Mouse (Mus musculus): ENCODE results near the gene Mrm3. TPM values are rescaled to one million over a fixed set of nuclear protein-coding genes. Genes with fewer than 3 reads are reported as not detected.

Gene Mrm3
- total and polyA plus RNA-seq, 2 experiments from 2014 or later, result 13.6 to 23.6 TPM

DNA sequence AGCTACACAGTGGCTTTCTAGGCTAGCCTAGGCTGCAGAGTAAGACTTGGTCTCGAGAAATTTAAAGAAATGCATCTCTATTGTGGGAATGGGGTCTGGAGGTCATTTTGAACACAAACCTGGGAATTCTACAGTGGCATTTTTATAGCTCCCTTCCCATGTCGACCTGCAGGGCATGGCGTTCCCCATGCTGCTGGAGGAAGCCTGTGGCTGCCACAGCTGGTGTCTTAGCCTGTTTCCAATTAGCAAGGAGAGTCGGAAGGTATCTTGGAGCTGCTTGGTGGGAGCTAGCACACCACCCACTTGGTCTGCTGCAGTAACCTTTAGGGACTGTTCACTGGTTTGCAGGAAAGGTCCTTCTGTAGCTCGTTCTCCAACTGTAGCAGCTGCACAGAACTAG lies 12.6 kb downstream of the Mrm3 start:
- no peak for TF ChIP-seq CTCF (IDR thresholded peaks at IDR 0.05)
- H3K9ac ChIP-seq (replicated peaks; ENCODE audit: low read length, poor library complexity, severe bottlenecking), result no peak overlapping the region
- peaks cover 3% of the 10 kb centered on the region; the same call in 1 of the 2 replicates for H3K4me1 ChIP-seq (ENCODE audit: insufficient read depth, low read length)
- DNase-seq (ENCODE audit: low spot score), result no peak
- peaks cover 4% of the 10 kb centered on the region; the same call in 1 of the 2 replicates for H3K36me3 ChIP-seq (ENCODE audit: insufficient read depth, low read length)
- H3K4me3 ChIP-seq (ENCODE audit: low read depth, low read length), result no peak overlapping the region
- no peaks in the 10 kb centered on the region for H3K27me3 ChIP-seq (ENCODE audit: insufficient read depth, low read length)
- no peak overlapping the region for H3K27ac ChIP-seq (ENCODE audit: low read depth, low read length)
- ATAC-seq (ENCODE audit: low FRiP score), result no peak
- no peaks in the 10 kb centered on the region for H3K9me3 ChIP-seq (ENCODE audit: low read length)
- 64% methylated on average over 5 of the region's 5 CpGs for WGBS
- H3K4me2 ChIP-seq (ENCODE audit: low read depth, low read length, poor library complexity, severe bottlenecking), result no peak overlapping the region

- no peak for TF ChIP-seq CTCF (IDR thresholded peaks at IDR 0.05)
- Histone ChIP-seq H3K27ac (ENCODE audit: low read depth, low read length) (no peak overlapping the region), H3K4me2 (ENCODE audit: low read depth, low read length, poor library complexity, severe bottlenecking) (no peak overlapping the region), H3K9ac (replicated peaks; ENCODE audit: low read length, poor library complexity, severe bottlenecking) (no peak overlapping the region), H3K27me3 (ENCODE audit: insufficient read depth, low read length) (no peaks in the 10 kb centered on the region), H3K4me1 (ENCODE audit: insufficient read depth, low read length) (peaks cover 3% of the 10 kb centered on the region; the same call in 1 of the 2 replicates), H3K36me3 (ENCODE audit: insufficient read depth, low read length) (no peaks in the 10 kb centered on the region), H3K4me3 (ENCODE audit: low read depth, low read length) (no peak overlapping the region), H3K9me3 (ENCODE audit: low read length) (no peaks in the 10 kb centered on the region)
- 83% methylated on average over 4 of the region's 4 CpGs for WGBS
- ATAC-seq (ENCODE audit: low FRiP score), result no peak
- DNase-seq (ENCODE audit: low spot score), result no peak
These were observed 13.9 kb downstream of the Mrm3 start for GRCm38 (mm10) chr11:76257386-76257785.

GRCm38 (mm10) chr11:76258511-76258910 lies 15.0 kb downstream of the Mrm3 start:
- Histone ChIP-seq H3K4me2 (ENCODE audit: low read depth, low read length, poor library complexity, severe bottlenecking) (no peak overlapping the region), H3K9me3 (ENCODE audit: low read length) (no peaks in the 10 kb centered on the region), H3K9ac (replicated peaks; ENCODE audit: low read length, poor library complexity, severe bottlenecking) (no peak overlapping the region), H3K36me3 (ENCODE audit: insufficient read depth, low read length) (no peaks in the 10 kb centered on the region), H3K27me3 (ENCODE audit: insufficient read depth, low read length) (no peaks in the 10 kb centered on the region), H3K4me3 (ENCODE audit: low read depth, low read length) (no peak overlapping the region), H3K27ac (ENCODE audit: low read depth, low read length) (no peak overlapping the region), H3K4me1 (ENCODE audit: insufficient read depth, low read length) (peaks cover 3% of the 10 kb centered on the region; the same call in 1 of the 2 replicates)
- no peak for TF ChIP-seq CTCF (IDR thresholded peaks at IDR 0.05)
- no peak for ATAC-seq (ENCODE audit: low FRiP score)
- DNase-seq (ENCODE audit: low spot score), result no peak
- 84% methylated on average over 6 of the region's 6 CpGs for WGBS

- DNase-seq (ENCODE audit: low spot score), result no peak
- no peaks in the 10 kb centered on the region for H3K36me3 ChIP-seq (ENCODE audit: insufficient read depth, low read length)
- H3K9ac ChIP-seq (replicated peaks; ENCODE audit: low read length, poor library complexity, severe bottlenecking), result no peak overlapping the region
- no peaks in the 10 kb centered on the region for H3K27me3 ChIP-seq (ENCODE audit: insufficient read depth, low read length)
- no peaks in the 10 kb centered on the region for H3K9me3 ChIP-seq (ENCODE audit: low read length)
- ATAC-seq (ENCODE audit: low FRiP score), result no peak
- H3K4me2 ChIP-seq (ENCODE audit: low read depth, low read length, poor library complexity, severe bottlenecking), result no peak overlapping the region
- 39% methylated on average over 10 of the region's 10 CpGs for WGBS
- TF ChIP-seq CTCF (IDR thresholded peaks at IDR 0.05), result no peak
- no peak overlapping the region for H3K4me3 ChIP-seq (ENCODE audit: low read depth, low read length)
- H3K4me1 ChIP-seq (ENCODE audit: insufficient read depth, low read length), result peaks cover 3% of the 10 kb centered on the region; the same call in 1 of the 2 replicates
- H3K27ac ChIP-seq (ENCODE audit: low read depth, low read length), result no peak overlapping the region
These were observed 16.9 kb downstream of the Mrm3 start for GRCm38 (mm10) chr11:76260208-76261050.

GRCm38 (mm10) chr11:76261224-76261623 lies 17.7 kb downstream of the Mrm3 start:
- ATAC-seq (ENCODE audit: low FRiP score) (no peak), DNase-seq (ENCODE audit: low spot score) (no peak)
- no peak overlapping the region for H3K4me2 ChIP-seq (ENCODE audit: low read depth, low read length, poor library complexity, severe bottlenecking)
- H3K4me1 ChIP-seq (ENCODE audit: insufficient read depth, low read length), result peaks cover 3% of the 10 kb centered on the region; the same call in 1 of the 2 replicates
- no peaks in the 10 kb centered on the region for H3K36me3 ChIP-seq (ENCODE audit: insufficient read depth, low read length)
- H3K9me3 ChIP-seq (ENCODE audit: low read length), result no peaks in the 10 kb centered on the region
- no peak for TF ChIP-seq CTCF (IDR thresholded peaks at IDR 0.05)
- no peak overlapping the region for H3K9ac ChIP-seq (replicated peaks; ENCODE audit: low read length, poor library complexity, severe bottlenecking)
- no peak overlapping the region for H3K4me3 ChIP-seq (ENCODE audit: low read depth, low read length)
- no peaks in the 10 kb centered on the region for H3K27me3 ChIP-seq (ENCODE audit: insufficient read depth, low read length)
- 63% methylated on average over 12 of the region's 12 CpGs for WGBS
- H3K27ac ChIP-seq (ENCODE audit: low read depth, low read length), result no peak overlapping the region

DNA sequence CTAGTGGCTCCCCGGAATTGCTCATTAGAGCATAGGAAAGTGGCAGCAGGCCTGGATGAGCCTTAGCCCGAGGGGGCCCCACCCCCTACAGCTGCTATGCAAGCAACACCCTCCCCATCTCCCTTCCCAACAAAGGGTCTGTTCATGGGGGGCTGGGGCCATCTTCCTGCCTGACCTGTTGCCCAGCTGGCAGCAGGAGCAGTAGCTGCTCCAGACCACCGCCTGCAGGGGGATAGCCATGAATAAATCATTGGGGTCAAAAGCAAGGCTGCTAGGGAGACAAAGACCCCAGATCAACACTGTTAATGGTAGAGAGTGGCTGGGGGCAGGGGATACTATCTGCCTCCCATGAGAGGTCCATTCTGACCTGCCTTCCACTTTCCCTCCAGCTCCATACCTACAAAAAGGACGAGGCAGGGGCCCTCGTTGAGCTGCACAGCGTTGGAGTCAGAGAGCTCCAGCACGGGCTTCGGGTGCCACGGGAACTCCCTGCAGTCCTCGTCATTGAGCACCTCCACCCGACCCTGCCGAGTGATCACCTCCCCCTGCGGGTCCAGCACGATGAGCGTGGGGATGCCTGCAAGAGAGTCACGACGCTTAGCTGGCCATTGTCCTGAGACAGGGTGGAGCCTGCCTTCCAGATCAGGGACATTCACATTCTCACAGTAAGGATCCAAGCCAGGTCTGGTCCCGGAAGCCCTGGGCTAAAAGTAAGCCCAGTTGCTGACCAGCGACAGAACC lies 19.3 kb downstream of the Mrm3 start:
- no peaks in the 10 kb centered on the region for H3K27me3 ChIP-seq (ENCODE audit: insufficient read depth, low read length)
- H3K4me2 ChIP-seq (ENCODE audit: low read depth, low read length, poor library complexity, severe bottlenecking), result no peak overlapping the region
- TF ChIP-seq CTCF (IDR thresholded peaks at IDR 0.05), result no peak
- no peak overlapping the region for H3K9ac ChIP-seq (replicated peaks; ENCODE audit: low read length, poor library complexity, severe bottlenecking)
- no peaks in the 10 kb centered on the region for H3K36me3 ChIP-seq (ENCODE audit: insufficient read depth, low read length)
- WGBS, result 7% methylated on average over 19 of the region's 19 CpGs
- peaks cover 3% of the 10 kb centered on the region; the same call in 1 of the 2 replicates for H3K4me1 ChIP-seq (ENCODE audit: insufficient read depth, low read length)
- H3K27ac ChIP-seq (ENCODE audit: low read depth, low read length), result no peak overlapping the region
- DNase-seq (ENCODE audit: low spot score) (no peak), ATAC-seq (ENCODE audit: low FRiP score) (no peak; the same call in 1 of the 2 replicates)
- no peaks in the 10 kb centered on the region for H3K9me3 ChIP-seq (ENCODE audit: low read length)
- H3K4me3 ChIP-seq (ENCODE audit: low read depth, low read length), result no peak overlapping the region

All from midbrain, postnatal 0 days (tissue).